Mouse (Mus musculus) lung, postnatal 0 days (tissue): ENCODE results near the gene Fut7. TPM values are rescaled to one million over a fixed set of nuclear protein-coding genes. Genes with fewer than 3 reads are reported as not detected.

Experiments
- ATAC-seq: fragments of 200-750 bp; cut with Nextera tagmentation; 2 replicates; pipeline ENCODE4 v1.8.0; 2017; ENCODE audit warnings: moderate library complexity
- DNase-seq: peaks from one replicate; pipeline ENCODE4 v3.0.0-alpha.2; 2016; ENCODE audit warnings: low spot score
- H3K27ac ChIP-seq: fragments of 300-500 bp; sonication (generic); 2 replicates; pipeline ENCODE4 v1.5.1; 2014; ENCODE audit warnings: antibody characterized with exemption, mild to moderate bottlenecking, low read length, mixed read lengths
- H3K27me3 ChIP-seq: fragments of 300-500 bp; sonication (generic); replicated peaks from 2 replicates; pipeline ENCODE4 v1.6.1; 2014; ENCODE audit warnings: low read length, mixed read lengths; ENCODE audit not compliant: insufficient read depth
- H3K36me3 ChIP-seq: fragments of 300-500 bp; sonication (generic); 2 replicates; pipeline ENCODE4 v1.6.1; 2014; ENCODE audit warnings: low read length, mixed read lengths; ENCODE audit not compliant: insufficient read depth
- H3K4me1 ChIP-seq: fragments of 300-500 bp; sonication (generic); 2 replicates; pipeline ENCODE4 v1.6.1; 2014; ENCODE audit warnings: antibody characterized with exemption, low read depth, low read length, mixed read lengths; ENCODE audit not compliant: insufficient read depth
- H3K4me2 ChIP-seq: fragments of 300-500 bp; sonication (generic); replicated peaks from 2 replicates; pipeline ENCODE4 v1.6.1; 2014; ENCODE audit warnings: low read depth, mild to moderate bottlenecking, low read length, moderate library complexity, mixed read lengths
- H3K4me3 ChIP-seq: fragments of 300-500 bp; sonication (generic); 2 replicates; pipeline ENCODE4 v1.5.1; 2014; ENCODE audit warnings: low read depth, low read length
- H3K9ac ChIP-seq: fragments of 300-500 bp; sonication (generic); replicated peaks from 2 replicates; pipeline ENCODE4 v1.6.1; 2014; ENCODE audit warnings: low read depth, mild to moderate bottlenecking
- H3K9me3 ChIP-seq: fragments of 300-500 bp; sonication (generic); 2 replicates; pipeline ENCODE4 v1.6.1; 2016; ENCODE audit warnings: low read length, mixed read lengths
- CTCF ChIP-seq: IDR thresholded peaks from 2 replicates; pipeline ENCODE4 v1.5.1; 2016; ENCODE audit warnings: antibody characterized with exemption, mild to moderate bottlenecking
- EP300 ChIP-seq: IDR thresholded peaks from 2 replicates; pipeline ENCODE4 v1.6.1; 2016; ENCODE audit warnings: antibody characterized with exemption, mild to moderate bottlenecking, control low read depth
- WGBS: fragments of 180-500 bp; shearing (Covaris S2); extraction: QIAGEN DNeasy Blood & Tissue Kit; methylation state at CpG from one replicate; pipeline ENCODE4 v1.1.7; 2014; 5-methylcytosine and 5-hydroxymethylcytosine counted together
- polyA plus RNA-seq: library from polyadenylated mRNA; unstranded; fragments of >200 nt; fragmentation: Nextera tagmentation; extraction: Ambion mirVana; gene quantifications from 2 replicates; pipeline ENCODE4 v1.2.1, GENCODE M21; 2015

Gene Fut7
- polyA plus RNA-seq, 1 experiment from 2014 or later: 0.45 TPM

GRCm38 (mm10) chr2:25428442-25429236 lies 5.6 kb downstream of the Fut7 start, which contains the start of gene Abca2:
Gene Abca2 (plus strand): TSS chr2:25428703.
- H3K4me1 ChIP-seq: no peaks in the 10 kb centered on the region
- peaks cover 10% of the 10 kb centered on the region; the same call in 1 of the 2 replicates for H3K27me3 ChIP-seq
- peak within 1 kb of the TSS; percentile 65 for H3K4me3 ChIP-seq
- peak within 1 kb of the TSS; percentile 100 for H3K4me2 ChIP-seq
- no peaks in the 10 kb centered on the region for H3K36me3 ChIP-seq
- H3K9me3 ChIP-seq: no peaks in the 10 kb centered on the region
- H3K9ac ChIP-seq: peak within 1 kb of the TSS; percentile 48
- peak; percentile 94 for ATAC-seq
- H3K27ac ChIP-seq: no peak within 1 kb of the TSS
- no peak for TF ChIP-seq EP300
- peak; percentile 89 for TF ChIP-seq CTCF
- under 1% methylated on average over 65 of the region's 89 CpGs for whole genome bisulfite sequencing
- peak; percentile 96 for DNase-seq

- no peak for ATAC-seq
- DNase-seq: no peak
- Histone ChIP-seq H3K4me3 (no peak overlapping the region), H3K27me3 (peaks cover 10% of the 10 kb centered on the region; the same call in 1 of the 2 replicates), H3K4me1 (no peaks in the 10 kb centered on the region), H3K36me3 (no peaks in the 10 kb centered on the region), H3K9ac (no peak overlapping the region), H3K27ac (no peak overlapping the region), H3K9me3 (no peaks in the 10 kb centered on the region), H3K4me2 (peak overlapping the region; percentile 100)
- WGBS: 57% methylated on average over 5 of the region's 5 CpGs
- TF ChIP-seq EP300: no peak
- no peak for TF ChIP-seq CTCF
These were observed 6.5 kb downstream of the Fut7 start for GRCm38 (mm10) chr2:25429435-25430180.

- Histone ChIP-seq H3K9me3 (no peaks in the 10 kb centered on the region), H3K4me1 (no peaks in the 10 kb centered on the region), H3K36me3 (no peaks in the 10 kb centered on the region), H3K9ac (no peak overlapping the region), H3K27ac (no peak overlapping the region), H3K27me3 (peaks cover 10% of the 10 kb centered on the region; the same call in 1 of the 2 replicates), H3K4me3 (no peak overlapping the region), H3K4me2 (no peak overlapping the region)
- no peak for ATAC-seq
- no peak for DNase-seq
- no peak for TF ChIP-seq EP300
- TF ChIP-seq CTCF: no peak
- WGBS: 61% methylated on average over 17 of the region's 17 CpGs
These were observed 7.5 kb downstream of the Fut7 start for GRCm38 (mm10) chr2:25430395-25431233.

- no peak overlapping the region for H3K27ac ChIP-seq
- no peaks in the 10 kb centered on the region for H3K36me3 ChIP-seq
- TF ChIP-seq CTCF (no peak), EP300 (no peak)
- ATAC-seq: no peak
- H3K27me3 ChIP-seq: peaks cover 10% of the 10 kb centered on the region; the same call in 1 of the 2 replicates
- WGBS: 67% methylated on average over 6 of the region's 6 CpGs
- no peak overlapping the region for H3K4me2 ChIP-seq
- no peaks in the 10 kb centered on the region for H3K4me1 ChIP-seq
- no peak for DNase-seq
- H3K4me3 ChIP-seq: no peak overlapping the region
- H3K9me3 ChIP-seq: no peaks in the 10 kb centered on the region
- H3K9ac ChIP-seq: no peak overlapping the region
These were observed 8.3 kb downstream of the Fut7 start for GRCm38 (mm10) chr2:25431308-25431855.

GRCm38 (mm10) chr2:25432326-25433098 lies 9.4 kb downstream of the Fut7 start:
- no peak for DNase-seq
- Histone ChIP-seq H3K9ac (no peak overlapping the region), H3K4me1 (no peaks in the 10 kb centered on the region), H3K27me3 (peaks cover 10% of the 10 kb centered on the region; the same call in 1 of the 2 replicates), H3K4me3 (no peak overlapping the region), H3K36me3 (no peaks in the 10 kb centered on the region), H3K4me2 (no peak overlapping the region), H3K27ac (no peak overlapping the region), H3K9me3 (no peaks in the 10 kb centered on the region)
- WGBS: 68% methylated on average over 11 of the region's 11 CpGs
- no peak for ATAC-seq
- TF ChIP-seq EP300: no peak
- TF ChIP-seq CTCF: no peak
